Mouse (Mus musculus): Measurements from ENCODE around the gene Cad. TPM values are rescaled to one million over a fixed set of nuclear protein-coding genes. Genes with fewer than 3 reads are reported as not detected.
A peak's percentile ranks its signal among the peaks of the same experiment; 100 is the strongest.

Gene Cad
- polyA plus RNA-seq, 1 experiment from 2014 or later = 13.3 TPM

GRCm38 (mm10) chr5:31093151-31094041 is 38.8 kb downstream of the Cad start:
- ATAC-seq (ENCODE audit: insufficient number of reproducible peaks, insufficient read depth, low FRiP score, low read depth) = no peak
- Histone ChIP-seq H3K27ac (replicated peaks in 1 of 2; ENCODE audit: control insufficient read depth in 1 of 2, insufficient read depth in 1 of 2, low read depth in 2 of 2, low read length in 2 of 2) (no peak overlapping the region), H3K9me3 (ENCODE audit: control insufficient read depth, low read length) (no peaks in the 10 kb centered on the region), H3K27me3 (ENCODE audit: control insufficient read depth, insufficient read depth, low read length) (peaks cover 95% of the 10 kb centered on the region), H3K4me3 (ENCODE audit: control insufficient read depth in 1 of 2, insufficient read depth in 1 of 2, low read depth in 1 of 2, low read length in 2 of 2) (peak overlapping the region; percentile 31 to 41), H3K36me3 (ENCODE audit: control insufficient read depth, insufficient read depth, low read length) (no peaks in the 10 kb centered on the region), H3K4me2 (ENCODE audit: low read length) (peak overlapping the region; percentile 75), H3K4me1 (ENCODE audit: control insufficient read depth in 2 of 2, insufficient read depth in 2 of 2, low read length in 2 of 2) (peaks cover 16 to 31% of the 10 kb centered on the region in 2 experiments), H3K9ac (ENCODE audit: low read length) (peak overlapping the region; percentile 21; the same call in 1 of the 2 replicates)
- WGBS = under 1% methylated on average over 53 of the region's 54 CpGs

- H3K4me2 ChIP-seq (ENCODE audit: low read length) = peak overlapping the region; percentile 75
- peaks cover 16 to 31% of the 10 kb centered on the region in 2 experiments for H3K4me1 ChIP-seq (ENCODE audit: control insufficient read depth in 2 of 2, insufficient read depth in 2 of 2, low read length in 2 of 2)
- no peak for ATAC-seq (ENCODE audit: insufficient number of reproducible peaks, insufficient read depth, low FRiP score, low read depth)
- 2% methylated on average over 29 of the region's 29 CpGs for WGBS
- peaks cover 90% of the 10 kb centered on the region for H3K27me3 ChIP-seq (ENCODE audit: control insufficient read depth, insufficient read depth, low read length)
- H3K4me3 ChIP-seq (ENCODE audit: control insufficient read depth in 1 of 2, insufficient read depth in 1 of 2, low read depth in 1 of 2, low read length in 2 of 2) = peak overlapping the region; percentile 32 to 39
- H3K9ac ChIP-seq (ENCODE audit: low read length) = no peak overlapping the region; the same call in 1 of the 2 replicates
- no peak overlapping the region for H3K27ac ChIP-seq (replicated peaks in 1 of 2; ENCODE audit: control insufficient read depth in 1 of 2, insufficient read depth in 1 of 2, low read depth in 2 of 2, low read length in 2 of 2)
- H3K9me3 ChIP-seq (ENCODE audit: control insufficient read depth, low read length) = no peaks in the 10 kb centered on the region
- no peaks in the 10 kb centered on the region for H3K36me3 ChIP-seq (ENCODE audit: control insufficient read depth, insufficient read depth, low read length)
Measured at GRCm38 (mm10) chr5:31094100-31094798, 39.7 kb downstream of the Cad start.

GRCm38 (mm10) chr5:31094799-31095691 is 40.5 kb downstream of the Cad start:
- WGBS = under 1% methylated on average over 59 of the region's 59 CpGs
- H3K4me1 ChIP-seq (ENCODE audit: control insufficient read depth in 2 of 2, insufficient read depth in 2 of 2, low read length in 2 of 2) = peaks cover 16 to 31% of the 10 kb centered on the region in 2 experiments
- H3K4me3 ChIP-seq (ENCODE audit: control insufficient read depth in 1 of 2, insufficient read depth in 1 of 2, low read depth in 1 of 2, low read length in 2 of 2) = peak overlapping the region; percentile 32 to 39
- H3K27ac ChIP-seq (replicated peaks in 1 of 2; ENCODE audit: control insufficient read depth in 1 of 2, insufficient read depth in 1 of 2, low read depth in 2 of 2, low read length in 2 of 2) = no peak overlapping the region; a peak in 1 of 4 replicates
- no peaks in the 10 kb centered on the region for H3K9me3 ChIP-seq (ENCODE audit: control insufficient read depth, low read length)
- H3K4me2 ChIP-seq (ENCODE audit: low read length) = peak overlapping the region; percentile 75
- no peaks in the 10 kb centered on the region for H3K36me3 ChIP-seq (ENCODE audit: control insufficient read depth, insufficient read depth, low read length)
- H3K9ac ChIP-seq (ENCODE audit: low read length) = peak overlapping the region; percentile 39; the same call in 1 of the 2 replicates
- H3K27me3 ChIP-seq (ENCODE audit: control insufficient read depth, insufficient read depth, low read length) = peaks cover 82% of the 10 kb centered on the region
- peak; percentile 69; the same call in 1 of the 2 replicates for ATAC-seq (ENCODE audit: insufficient number of reproducible peaks, insufficient read depth, low FRiP score, low read depth)

GRCm38 (mm10) chr5:31095711-31096480 is 41.3 kb downstream of the Cad start:
- Histone ChIP-seq H3K9me3 (ENCODE audit: control insufficient read depth, low read length) (no peaks in the 10 kb centered on the region), H3K4me1 (ENCODE audit: control insufficient read depth in 2 of 2, insufficient read depth in 2 of 2, low read length in 2 of 2) (peaks cover 16 to 31% of the 10 kb centered on the region in 2 experiments), H3K9ac (ENCODE audit: low read length) (no peak overlapping the region), H3K27me3 (ENCODE audit: control insufficient read depth, insufficient read depth, low read length) (peaks cover 73% of the 10 kb centered on the region), H3K4me3 (ENCODE audit: control insufficient read depth in 1 of 2, insufficient read depth in 1 of 2, low read depth in 1 of 2, low read length in 2 of 2) (peak overlapping the region; percentile 32 to 39), H3K27ac (replicated peaks in 1 of 2; ENCODE audit: control insufficient read depth in 1 of 2, insufficient read depth in 1 of 2, low read depth in 2 of 2, low read length in 2 of 2) (no peak overlapping the region; a peak in 1 of 4 replicates), H3K36me3 (ENCODE audit: control insufficient read depth, insufficient read depth, low read length) (no peaks in the 10 kb centered on the region), H3K4me2 (ENCODE audit: low read length) (peak overlapping the region; percentile 75)
- ATAC-seq (ENCODE audit: insufficient number of reproducible peaks, insufficient read depth, low FRiP score, low read depth) = no peak
- 31% methylated on average over 11 of the region's 11 CpGs for WGBS

GRCm38 (mm10) chr5:31105814-31106335 is 51.3 kb downstream of the Cad start, which contains the start of gene Dnajc5g:
Gene Dnajc5g, plus strand, starts transcription at chr5:31106285.
- H3K4me2 ChIP-seq (ENCODE audit: low read length) = no peak within 1 kb of the TSS
- H3K4me1 ChIP-seq (ENCODE audit: control insufficient read depth in 2 of 2, insufficient read depth in 2 of 2, low read length in 2 of 2) = no peaks in the 10 kb centered on the region
- H3K36me3 ChIP-seq (ENCODE audit: control insufficient read depth, insufficient read depth, low read length) = no peaks in the 10 kb centered on the region
- WGBS = 81% methylated on average over 9 of the region's 9 CpGs
- no peak for ATAC-seq (ENCODE audit: insufficient number of reproducible peaks, insufficient read depth, low FRiP score, low read depth)
- H3K9ac ChIP-seq (ENCODE audit: low read length) = no peak within 1 kb of the TSS
- peaks cover 8% of the 10 kb centered on the region; the same call in 1 of the 2 replicates for H3K27me3 ChIP-seq (ENCODE audit: control insufficient read depth, insufficient read depth, low read length)
- H3K27ac ChIP-seq (replicated peaks in 1 of 2; ENCODE audit: control insufficient read depth in 1 of 2, insufficient read depth in 1 of 2, low read depth in 2 of 2, low read length in 2 of 2) = no peak within 1 kb of the TSS
- H3K9me3 ChIP-seq (ENCODE audit: control insufficient read depth, low read length) = no peaks in the 10 kb centered on the region
- no peak within 1 kb of the TSS for H3K4me3 ChIP-seq (ENCODE audit: control insufficient read depth in 1 of 2, insufficient read depth in 1 of 2, low read depth in 1 of 2, low read length in 2 of 2)

DNA sequence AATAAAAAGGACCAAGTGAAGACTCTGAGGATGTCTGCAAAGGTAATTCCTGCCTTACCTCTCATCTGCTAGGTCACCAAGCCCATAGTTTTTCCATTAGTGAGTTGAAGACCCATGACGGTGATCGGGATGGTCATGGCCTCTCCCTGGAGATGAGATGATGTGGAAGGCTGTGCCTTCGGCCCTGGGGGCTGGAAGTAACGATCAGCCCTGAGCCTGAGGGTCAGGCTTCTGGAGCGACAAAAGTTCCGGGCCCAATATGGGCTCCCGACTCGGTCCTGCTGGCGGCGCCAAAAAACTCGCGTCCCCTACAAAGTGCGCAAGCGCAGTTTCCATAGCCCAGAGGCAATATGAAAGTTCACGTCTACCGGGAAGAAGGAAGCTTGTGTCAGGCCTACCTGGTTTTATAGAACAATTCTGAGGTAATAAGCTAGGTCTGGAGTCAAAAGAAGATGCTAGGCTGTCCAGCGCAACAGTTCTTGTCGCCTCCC is 53.5 kb downstream of the Cad start, which contains the start of gene Slc30a3:
TSS of gene Slc30a3 (minus strand) at position 238 of the 491 bp plus-strand sequence.
- WGBS = 87% methylated on average over 18 of the region's 18 CpGs
- Histone ChIP-seq H3K9ac (ENCODE audit: low read length) (no peak within 1 kb of the TSS), H3K9me3 (ENCODE audit: control insufficient read depth, low read length) (no peaks in the 10 kb centered on the region), H3K4me3 (ENCODE audit: control insufficient read depth in 1 of 2, insufficient read depth in 1 of 2, low read depth in 1 of 2, low read length in 2 of 2) (no peak within 1 kb of the TSS), H3K4me1 (ENCODE audit: control insufficient read depth in 2 of 2, insufficient read depth in 2 of 2, low read length in 2 of 2) (no peaks in the 10 kb centered on the region), H3K27ac (replicated peaks in 1 of 2; ENCODE audit: control insufficient read depth in 1 of 2, insufficient read depth in 1 of 2, low read depth in 2 of 2, low read length in 2 of 2) (no peak within 1 kb of the TSS), H3K36me3 (ENCODE audit: control insufficient read depth, insufficient read depth, low read length) (no peaks in the 10 kb centered on the region), H3K27me3 (ENCODE audit: control insufficient read depth, insufficient read depth, low read length) (peaks cover 5% of the 10 kb centered on the region; the same call in 1 of the 2 replicates), H3K4me2 (ENCODE audit: low read length) (no peak within 1 kb of the TSS)
- no peak for ATAC-seq (ENCODE audit: insufficient number of reproducible peaks, insufficient read depth, low FRiP score, low read depth)
